Mouse (Mus musculus): Measurements from ENCODE around the gene Slc35b4.

GRCm38 (mm10) chr6:34148021-34148420, 28.9 kb downstream of the Slc35b4 start:
- TF ChIP-seq CTCF (IDR thresholded peaks at IDR 0.05; ENCODE audit: low read depth, low read length) (no peak), POLR2A (IDR thresholded peaks at IDR 0.05; ENCODE audit: borderline replicate concordance, low read depth, low read length) (no peak)

Measured in bone marrow macrophage, adult 2 months (primary cell).